In the genomic region with DNA sequence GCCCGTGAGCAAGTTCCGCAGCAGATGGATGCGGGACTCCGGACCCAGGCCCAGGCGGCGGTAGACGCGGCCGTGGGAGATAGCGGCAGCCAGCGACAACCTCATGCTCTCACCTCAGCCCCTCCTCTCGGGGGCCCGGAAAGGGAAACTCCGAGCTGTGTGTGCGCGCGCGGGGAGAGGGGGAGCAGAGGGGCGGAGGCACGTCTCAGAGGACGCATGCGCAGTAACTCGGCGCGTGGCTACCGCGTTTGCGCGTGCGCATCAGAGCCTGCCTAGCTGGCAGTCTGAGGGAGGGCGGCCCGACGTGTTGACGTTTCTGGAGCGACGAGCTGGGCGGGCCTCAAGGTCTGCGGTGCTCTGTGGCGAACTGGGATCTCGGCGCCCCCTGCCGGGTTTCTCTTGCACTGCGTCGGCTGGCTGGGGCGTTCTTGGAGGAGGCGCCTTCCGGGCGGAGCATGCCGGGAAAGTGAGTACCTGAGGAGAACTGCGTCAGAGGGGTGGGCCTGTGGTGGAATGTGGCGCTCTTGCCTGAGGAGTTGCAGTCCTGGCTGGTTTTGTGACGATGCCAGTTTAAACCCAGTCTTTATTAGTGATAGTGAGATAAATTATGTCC, we compare ENCODE assay signal across 7 mouse cellular contexts. TPM values are rescaled to one million over a fixed set of nuclear protein-coding genes. Genes with fewer than 3 reads are reported as not detected.
DNase-seq lines count a peak whose midpoint lies in the region; ATAC-seq lines count a peak whose summit lies in the region.

A gene (minus strand): TSS at position 223 of the 613 bp plus-strand sequence.

- peak within 1 kb of the TSS; percentile 69 for H3K9ac ChIP-seq in embryonic facial prominence, embryonic 11.5 days (replicated peaks; ENCODE audit: low read length)
- H3K9ac ChIP-seq in midbrain, embryonic 13.5 days (replicated peaks) = peak within 1 kb of the TSS; percentile 85

- under 1% methylated on average over 51 of the region's 52 CpGs for WGBS in embryonic facial prominence, embryonic 11.5 days
- under 1% methylated on average over 51 of the region's 52 CpGs for WGBS in limb, embryonic 10.5 days
- under 1% methylated on average over 52 of the region's 52 CpGs for WGBS in midbrain, embryonic 13.5 days

- peaks cover 3% of the 10 kb centered on the region; the same call in 1 of the 2 replicates for H3K4me1 ChIP-seq in embryonic facial prominence, embryonic 11.5 days (ENCODE audit: control insufficient read depth, insufficient read depth, low read length)
- peaks cover 7% of the 10 kb centered on the region for H3K4me1 ChIP-seq in limb, embryonic 10.5 days
- peaks cover 10% of the 10 kb centered on the region for H3K4me1 ChIP-seq in midbrain, embryonic 13.5 days (replicated peaks)

- peak; percentile 98 for ATAC-seq in embryonic facial prominence, embryonic 11.5 days (replicated peaks; ENCODE audit: insufficient number of reproducible peaks, low FRiP score, low TSS enrichment, low read depth)
- ATAC-seq in granulocyte monocyte progenitor cell, adult 5-6 weeks (replicated peaks; ENCODE audit: poor library complexity, severe bottlenecking) = peak; percentile 93
- peak; percentile 98 for ATAC-seq in midbrain, embryonic 13.5 days

- no peaks in the 10 kb centered on the region for H3K9me3 ChIP-seq in embryonic facial prominence, embryonic 11.5 days (replicated peaks; ENCODE audit: control insufficient read depth, low read length)
- no peaks in the 10 kb centered on the region for H3K9me3 ChIP-seq in limb, embryonic 10.5 days (replicated peaks)
- H3K9me3 ChIP-seq in midbrain, embryonic 13.5 days = no peaks in the 10 kb centered on the region

- peak; percentile 100 for DNase-seq in adrenal gland, postnatal 14 days
- peak; percentile 99 for DNase-seq in embryonic facial prominence, embryonic 11.5 days (ENCODE audit: low spot score)
- DNase-seq in kidney, adult 11 months = peak; percentile 100
- DNase-seq in limb, embryonic 10.5 days (ENCODE audit: low spot score) = peak; percentile 100
- DNase-seq in spleen, adult 12 weeks (ENCODE audit: low spot score) = peak; percentile 100

- H3K27ac ChIP-seq in embryonic facial prominence, embryonic 11.5 days (replicated peaks; ENCODE audit: low read depth, low read length) = peak within 1 kb of the TSS; percentile 36; the same call in 1 of the 2 replicates
- H3K27ac ChIP-seq in limb, embryonic 10.5 days = peak within 1 kb of the TSS; percentile 92
- H3K27ac ChIP-seq in midbrain, embryonic 13.5 days = peak within 1 kb of the TSS; percentile 83

- no peaks in the 10 kb centered on the region for H3K27me3 ChIP-seq in embryonic facial prominence, embryonic 11.5 days (ENCODE audit: control insufficient read depth, insufficient read depth, low read length)
- H3K27me3 ChIP-seq in limb, embryonic 10.5 days (ENCODE audit: low read depth, poor library complexity, severe bottlenecking) = no peaks in the 10 kb centered on the region
- no peaks in the 10 kb centered on the region for H3K27me3 ChIP-seq in midbrain, embryonic 13.5 days

- H3K4me2 ChIP-seq in embryonic facial prominence, embryonic 11.5 days (ENCODE audit: low read depth, low read length) = peak within 1 kb of the TSS; percentile 67
- H3K4me2 ChIP-seq in midbrain, embryonic 13.5 days (replicated peaks) = peak within 1 kb of the TSS; percentile 62

- H3K36me3 ChIP-seq in embryonic facial prominence, embryonic 11.5 days (replicated peaks; ENCODE audit: control insufficient read depth, insufficient read depth, low read depth, low read length) = peaks cover 10% of the 10 kb centered on the region; the same call in 1 of the 2 replicates
- peaks cover 30% of the 10 kb centered on the region for H3K36me3 ChIP-seq in limb, embryonic 10.5 days
- H3K36me3 ChIP-seq in midbrain, embryonic 13.5 days = peaks cover 18% of the 10 kb centered on the region

- peak within 1 kb of the TSS; percentile 57 for H3K4me3 ChIP-seq in embryonic facial prominence, embryonic 11.5 days (ENCODE audit: low read depth, low read length)
- H3K4me3 ChIP-seq in limb, embryonic 10.5 days = peak within 1 kb of the TSS; percentile 88
- peak within 1 kb of the TSS; percentile 67 for H3K4me3 ChIP-seq in midbrain, embryonic 13.5 days (replicated peaks)

RNA-seq across cellular contexts. Expression of the gene that starts here (rescaled TPM):
- 198 and 209 TPM in 2 replicates for total RNA-seq in adrenal gland, postnatal 14 days (2021)
- 294 and 319 TPM in 2 replicates for polyA plus RNA-seq in embryonic facial prominence, embryonic 11.5 days (2014; fragmentation: Nextera tagmentation; extraction: Ambion mirVana)
- total RNA-seq in granulocyte monocyte progenitor cell, adult 5-6 weeks (2014; fragmentation: Nextera tagmentation) = 133 and 143 TPM in 2 replicates
- 62.2 and 81.9 TPM in 2 replicates for total RNA-seq in granulocyte monocyte progenitor cell, adult 5-6 weeks (2017)
- 332 and 378 TPM in 2 replicates for polyA plus RNA-seq in limb, embryonic 10.5 days (2016; fragmentation: Nextera tagmentation; extraction: Ambion mirVana)
- polyA plus RNA-seq in midbrain, embryonic 13.5 days (2015; fragmentation: Nextera tagmentation; extraction: Ambion mirVana) = 201 and 217 TPM in 2 replicates

Comparison
In these comparisons a context has a peak if more than half of its experiments do, and no peak if none do; other contexts are left out.
1. Peak in every context shown above with its lines: DNase-seq, ATAC-seq, H3K4me3 ChIP-seq and H3K27ac ChIP-seq.
2. H3K27ac ChIP-seq: peak in every context shown above with its lines; median percentile 92 in limb, embryonic 10.5 days; 83 in midbrain, embryonic 13.5 days; 36 in embryonic facial prominence, embryonic 11.5 days.